Mouse (Mus musculus): ENCODE measurements around the gene Fam129c.

The Fam129c gene

GRCm38 (mm10) chr8:71574426-71574825 is 23.0 kb upstream of the Fam129c start:
- no peak for DNase-seq (ENCODE audit: low spot score)

GRCm38 (mm10) chr8:71575020-71575419 is 22.4 kb upstream of the Fam129c start:
- no peak for DNase-seq (ENCODE audit: low spot score)

GRCm38 (mm10) chr8:71577856-71578387 is 19.5 kb upstream of the Fam129c start:
- DNase-seq (ENCODE audit: low spot score), result no peak

GRCm38 (mm10) chr8:71579009-71579408 is 18.4 kb upstream of the Fam129c start:
- DNase-seq (ENCODE audit: low spot score), result no peak

GRCm38 (mm10) chr8:71579476-71579875 is 18.0 kb upstream of the Fam129c start:
- no peak for DNase-seq (ENCODE audit: low spot score)

- no peak for DNase-seq (ENCODE audit: low spot score)
Measured at GRCm38 (mm10) chr8:71580201-71580600, 17.2 kb upstream of the Fam129c start.

GRCm38 (mm10) chr8:71586891-71587290 is 10.6 kb upstream of the Fam129c start:
- DNase-seq (ENCODE audit: low spot score), result no peak

GRCm38 (mm10) chr8:71588762-71589161 is 8.7 kb upstream of the Fam129c start:
- no peak for DNase-seq (ENCODE audit: low spot score)

- no peak for DNase-seq (ENCODE audit: low spot score)
Measured at GRCm38 (mm10) chr8:71591017-71591416, 6.4 kb upstream of the Fam129c start.

GRCm38 (mm10) chr8:71591471-71592373 is 5.7 kb upstream of the Fam129c start, which contains the start of gene Pgls:
TSS of gene Pgls (plus strand) at chr8:71592176.
- peak; percentile 95 for DNase-seq (ENCODE audit: low spot score)

GRCm38 (mm10) chr8:71592374-71593170 is 4.9 kb upstream of the Fam129c start:
- no peak for DNase-seq (ENCODE audit: low spot score)

GRCm38 (mm10) chr8:71593556-71594323 is 3.7 kb upstream of the Fam129c start:
- DNase-seq (ENCODE audit: low spot score), result no peak

- no peak for DNase-seq (ENCODE audit: low spot score)
Measured at GRCm38 (mm10) chr8:71594324-71594722, 3.1 kb upstream of the Fam129c start.

GRCm38 (mm10) chr8:71595862-71596261 is 1.6 kb upstream of the Fam129c start:
- peak; percentile 52 for DNase-seq (ENCODE audit: low spot score)

GRCm38 (mm10) chr8:71596384-71596783 is 1.1 kb upstream of the Fam129c start:
- no peak for DNase-seq (ENCODE audit: low spot score)

GRCm38 (mm10) chr8:71596798-71597197 is 650 bp upstream of the Fam129c start:
- no peak for DNase-seq (ENCODE audit: low spot score)

- no peak for DNase-seq (ENCODE audit: low spot score)
Measured at GRCm38 (mm10) chr8:71598375-71598774, 927 bp downstream of the Fam129c start.

- no peak for DNase-seq (ENCODE audit: low spot score)
Measured at GRCm38 (mm10) chr8:71598841-71599240, 1.4 kb downstream of the Fam129c start.

- DNase-seq (ENCODE audit: low spot score), result peak; percentile 12
Measured at GRCm38 (mm10) chr8:71601939-71602665, 4.7 kb downstream of the Fam129c start.

GRCm38 (mm10) chr8:71602666-71603334 is 5.4 kb downstream of the Fam129c start:
- DNase-seq (ENCODE audit: low spot score), result peak; percentile 90

GRCm38 (mm10) chr8:71604021-71604420 is 6.6 kb downstream of the Fam129c start:
- DNase-seq (ENCODE audit: low spot score), result no peak
